Mouse (Mus musculus): ENCODE results near the gene Xpc.

Gene Xpc

GRCm38 (mm10) chr6:91525544-91525943 lies 9.9 kb upstream of the Xpc start:
- DNase-seq (ENCODE audit: extremely low spot score, low spot score) = no peak

- DNase-seq (ENCODE audit: extremely low spot score, low spot score) = no peak
These were observed 7.1 kb upstream of the Xpc start for GRCm38 (mm10) chr6:91522816-91523215.

DNA sequence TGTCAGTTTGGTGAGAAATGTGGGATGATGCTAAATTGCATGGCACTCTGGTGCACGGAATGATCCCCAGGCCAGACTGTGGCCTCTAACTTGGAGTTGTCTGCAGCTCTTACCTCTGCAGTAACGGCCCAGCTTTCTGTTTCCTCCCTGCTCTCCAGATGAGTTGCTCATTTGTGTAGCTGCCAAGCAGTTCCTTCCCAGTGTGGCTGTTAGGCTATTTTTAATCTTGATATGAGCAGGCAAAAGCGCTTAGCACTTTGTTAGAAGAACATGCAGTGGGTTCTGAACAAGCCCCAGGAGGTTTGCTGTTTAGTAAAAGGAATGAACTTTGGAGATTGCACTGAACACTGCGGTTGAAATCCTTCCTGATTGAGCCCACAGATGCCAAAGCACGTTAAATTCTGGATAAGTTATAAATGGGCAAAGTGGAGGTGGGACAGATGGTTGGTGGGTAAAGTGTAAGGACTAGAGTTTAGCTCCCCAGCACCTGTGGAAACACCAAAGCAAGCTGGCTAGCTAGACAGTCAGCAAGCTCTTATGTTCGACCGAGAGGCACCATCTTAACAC lies 2.8 kb upstream of the Xpc start:
- no peak for DNase-seq (ENCODE audit: extremely low spot score, low spot score)

GRCm38 (mm10) chr6:91514737-91515362 lies 838 bp downstream of the Xpc start:
- peak; percentile 14 for DNase-seq (ENCODE audit: extremely low spot score, low spot score)

DNA sequence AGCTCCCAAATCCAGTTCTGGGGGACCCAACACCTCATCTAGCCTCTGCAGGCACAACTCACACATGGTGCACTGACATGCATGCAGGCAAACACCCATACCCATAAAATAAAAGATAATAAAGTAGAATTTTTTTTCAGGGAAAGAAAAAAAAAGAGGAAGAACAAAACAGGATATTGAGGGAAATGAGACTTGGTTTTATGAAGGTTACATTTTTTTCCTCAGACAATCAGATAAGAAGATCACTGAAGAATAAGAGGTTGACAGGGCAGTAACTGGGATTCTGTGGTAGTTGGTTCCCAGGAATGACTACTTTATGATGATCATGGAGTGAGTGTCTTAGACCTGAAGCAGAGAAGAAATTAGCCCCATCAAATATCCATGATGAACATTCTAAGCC lies 1.6 kb downstream of the Xpc start:
- DNase-seq (ENCODE audit: extremely low spot score, low spot score) = no peak

DNA sequence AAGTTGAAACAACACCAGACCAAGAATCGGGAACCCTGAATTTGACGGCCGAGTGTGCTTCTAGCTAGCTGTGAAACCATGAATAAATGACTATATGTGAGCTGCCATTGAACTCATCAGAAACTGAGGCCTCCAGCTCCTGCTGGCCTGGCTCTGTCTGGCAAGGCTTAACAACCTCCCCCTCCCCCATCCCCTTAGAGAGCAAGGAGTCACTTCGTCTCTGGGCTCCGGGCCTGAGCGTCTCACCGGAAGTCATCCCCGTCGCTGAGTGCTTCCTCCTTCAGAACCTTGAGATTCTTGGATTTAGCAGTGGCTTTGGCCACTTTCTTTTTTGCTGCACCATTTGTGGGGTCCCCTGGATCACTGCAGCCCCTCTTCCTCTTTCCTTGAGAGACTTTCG lies 5.5 kb downstream of the Xpc start:
- DNase-seq (ENCODE audit: extremely low spot score, low spot score) = no peak

DNA sequence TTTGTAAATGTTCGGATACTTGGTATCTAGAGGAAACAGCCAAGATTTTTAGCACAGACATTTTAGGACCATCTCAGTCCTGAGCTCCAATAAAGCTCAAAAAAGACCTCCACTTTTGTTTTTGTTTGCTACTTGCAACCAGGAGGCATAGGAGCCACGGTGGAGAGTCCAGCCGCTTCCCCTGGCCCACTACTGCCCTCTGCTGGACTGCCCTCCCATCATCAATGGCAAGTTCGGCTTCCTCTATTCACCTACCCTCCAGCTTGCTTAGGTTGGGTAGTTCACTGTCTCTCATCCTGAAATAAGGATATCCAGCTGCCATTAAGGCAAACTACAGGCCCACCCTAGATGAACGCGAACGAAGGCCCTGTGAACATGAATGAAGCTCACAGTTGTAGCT lies 6.4 kb downstream of the Xpc start:
- peak; percentile 65 for DNase-seq (ENCODE audit: extremely low spot score, low spot score)

GRCm38 (mm10) chr6:91508041-91508440 lies 7.6 kb downstream of the Xpc start:
- no peak for DNase-seq (ENCODE audit: extremely low spot score, low spot score)

- DNase-seq (ENCODE audit: extremely low spot score, low spot score) = no peak
These were observed 9.7 kb downstream of the Xpc start for GRCm38 (mm10) chr6:91506036-91506435.

DNA sequence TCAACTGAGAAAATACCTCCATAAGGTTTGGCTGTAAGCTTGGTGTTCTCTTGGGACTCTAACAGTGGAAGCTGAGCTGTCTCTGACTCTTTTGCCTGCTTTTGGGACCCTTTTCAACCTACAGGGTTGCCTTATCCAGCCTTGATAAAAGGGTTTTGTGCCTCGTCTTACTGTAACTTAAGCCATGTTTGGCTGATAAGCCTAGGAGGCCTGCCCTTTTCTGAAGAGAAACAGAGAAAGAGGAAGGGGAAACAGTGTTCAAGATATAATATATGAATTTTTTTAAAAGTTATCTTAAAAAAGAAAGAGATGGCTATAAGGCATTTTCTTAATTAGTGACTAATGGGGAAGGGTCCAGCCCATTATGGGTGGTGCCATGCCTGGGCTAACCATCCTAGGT lies 12.4 kb downstream of the Xpc start:
- no peak for DNase-seq (ENCODE audit: extremely low spot score, low spot score)

DNA sequence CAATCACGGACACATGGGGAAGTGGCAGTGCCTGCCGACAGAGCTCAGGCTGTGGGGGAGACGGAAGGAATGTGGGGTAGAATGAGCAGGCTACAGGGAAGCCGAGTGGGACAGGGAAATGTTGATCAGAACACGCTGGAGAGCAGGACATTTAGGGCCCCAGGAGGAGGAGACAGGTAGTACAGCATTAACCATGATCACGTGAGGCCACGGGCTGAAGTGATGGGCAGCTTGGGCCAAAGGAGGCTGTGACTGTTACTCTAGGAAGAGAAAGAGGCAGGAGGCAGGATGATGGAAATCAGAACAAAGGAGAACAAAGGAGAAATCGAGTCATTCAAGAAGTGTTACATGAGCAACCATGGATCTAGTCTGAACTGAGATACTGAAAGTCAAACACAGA lies 21.2 kb downstream of the Xpc start:
- no peak for DNase-seq (ENCODE audit: extremely low spot score, low spot score)

DNA sequence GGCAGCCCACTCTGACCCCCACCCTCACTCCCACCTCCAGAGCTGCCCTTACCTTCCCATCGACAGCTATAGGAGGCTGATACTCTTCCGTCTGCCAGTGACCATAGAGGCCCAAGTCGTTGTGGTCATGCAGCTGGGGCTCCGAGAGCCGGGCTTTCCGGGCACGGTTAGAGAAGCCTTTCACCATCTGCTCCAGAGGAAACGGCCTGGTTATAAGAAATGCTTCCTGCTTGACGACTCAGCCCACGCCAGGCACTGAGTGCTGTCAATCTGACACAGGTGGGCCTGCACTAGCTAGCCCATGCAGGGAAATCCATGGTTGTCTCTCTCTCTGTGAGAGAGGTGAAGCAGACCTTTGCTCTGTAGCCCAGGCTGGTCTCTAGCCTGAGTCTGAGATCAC lies 22.6 kb downstream of the Xpc start:
- DNase-seq (ENCODE audit: extremely low spot score, low spot score) = no peak

GRCm38 (mm10) chr6:91491004-91491403 lies 24.7 kb downstream of the Xpc start:
- no peak for DNase-seq (ENCODE audit: extremely low spot score, low spot score)

DNA sequence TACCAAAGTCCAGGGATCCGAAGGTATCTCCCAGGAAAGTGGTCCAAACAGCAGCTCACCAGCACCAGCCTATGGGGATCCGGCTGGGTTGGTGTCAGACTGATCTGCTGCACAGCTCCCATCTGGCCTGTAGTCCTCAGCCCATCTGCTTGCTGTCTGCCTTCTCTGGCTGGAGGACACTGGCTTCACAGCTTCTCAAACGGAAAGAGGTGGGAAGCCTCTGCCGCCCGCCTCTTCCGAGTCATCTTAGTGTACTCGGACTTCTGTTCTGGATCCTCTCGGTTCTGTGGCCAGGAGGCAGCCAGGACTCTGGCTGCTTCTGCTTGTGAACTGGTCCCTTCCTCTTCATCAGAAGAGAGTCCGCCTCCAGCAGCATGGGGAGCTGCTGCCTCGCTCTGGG lies 25.8 kb downstream of the Xpc start:
- DNase-seq (ENCODE audit: extremely low spot score, low spot score) = no peak

DNA sequence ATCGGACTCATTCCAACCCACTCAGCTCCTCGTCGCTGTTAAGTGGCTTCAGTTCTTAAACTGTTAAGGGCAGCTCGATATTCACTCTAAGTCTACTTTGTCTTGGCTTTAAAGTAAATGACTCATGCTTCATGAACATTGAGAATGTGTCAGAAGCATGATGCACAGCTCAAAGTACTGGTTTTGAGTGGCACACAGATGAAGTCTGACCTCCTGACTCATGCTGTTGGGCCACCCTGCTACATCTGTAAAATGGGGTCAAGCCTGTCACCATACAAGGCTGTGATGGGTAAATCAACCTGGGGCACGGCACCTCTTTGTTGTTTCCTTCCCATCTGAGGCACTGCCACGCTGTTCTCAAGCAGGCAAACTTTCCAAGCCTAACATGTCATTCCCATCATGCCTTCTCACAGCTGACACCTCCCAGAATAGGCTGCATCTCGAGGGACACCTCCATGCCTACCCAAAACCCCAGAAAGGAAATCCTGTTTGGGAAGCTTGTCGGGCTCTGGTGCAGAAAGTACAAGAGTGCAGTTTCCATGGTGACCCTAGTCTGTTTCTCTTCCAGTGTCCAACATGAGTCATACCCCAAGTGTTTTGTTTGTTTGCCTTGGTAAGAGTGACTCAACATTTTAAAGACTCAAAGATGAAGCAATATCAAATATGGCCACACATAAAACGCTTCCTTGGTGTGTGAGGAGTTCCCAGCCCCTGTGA lies 27.0 kb downstream of the Xpc start:
- DNase-seq (ENCODE audit: extremely low spot score, low spot score) = no peak

DNA sequence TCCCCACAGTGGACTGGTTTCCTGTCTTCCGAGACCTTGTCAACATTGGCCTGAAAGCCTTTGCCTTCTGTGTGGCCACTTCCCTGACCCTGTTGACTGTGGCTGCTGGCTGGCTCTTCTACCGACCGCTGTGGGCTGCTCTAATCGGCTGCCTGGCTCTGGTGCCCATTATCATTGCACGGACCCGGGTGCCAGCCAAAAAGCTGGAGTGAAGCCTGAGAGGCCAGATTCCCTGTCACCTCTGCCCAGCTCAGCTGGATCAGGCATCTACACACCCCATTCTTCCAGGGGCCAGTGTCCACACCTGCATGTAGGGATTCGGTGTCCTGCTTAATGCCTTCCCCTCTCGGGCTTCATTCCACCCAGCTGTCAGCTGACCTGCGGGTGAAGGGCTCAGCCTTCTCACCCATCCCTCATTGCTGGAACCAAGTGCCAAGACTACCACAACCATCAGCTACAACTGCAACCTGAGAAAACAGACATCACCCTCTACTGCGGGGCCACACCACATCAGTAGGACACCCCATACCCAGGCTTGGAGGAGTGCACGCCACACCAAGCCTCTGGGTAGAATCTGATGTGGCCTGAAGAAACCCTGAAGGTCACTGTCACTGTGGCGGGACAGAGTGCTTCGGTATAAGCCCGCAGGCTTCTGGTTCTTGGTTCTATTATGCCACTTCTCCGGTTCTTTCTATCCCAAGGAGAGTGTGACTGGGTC lies 28.8 kb downstream of the Xpc start:
- DNase-seq (ENCODE audit: extremely low spot score, low spot score) = no peak

DNA sequence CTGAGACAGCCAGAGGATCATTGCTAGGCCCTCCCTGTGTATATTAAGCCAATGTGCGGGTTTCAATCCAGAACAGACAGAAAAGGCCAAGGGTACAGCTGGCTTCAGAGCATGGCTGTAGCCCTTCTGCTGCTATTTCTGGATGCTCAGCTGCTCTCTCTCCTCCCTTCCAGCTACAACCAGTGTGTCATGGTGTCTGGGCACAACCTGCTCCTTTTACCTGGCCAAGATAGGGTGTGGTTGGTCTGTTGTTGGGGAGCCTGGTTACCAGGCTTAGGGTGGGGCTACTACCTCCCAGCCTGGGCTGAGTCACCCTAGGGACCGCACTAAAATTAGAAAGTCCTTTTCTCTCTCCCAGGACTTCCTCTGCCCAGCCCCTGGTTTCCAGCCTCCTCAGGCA lies 32.3 kb downstream of the Xpc start:
- DNase-seq (ENCODE audit: extremely low spot score, low spot score) = no peak

- DNase-seq (ENCODE audit: extremely low spot score, low spot score) = no peak
These were observed 39.1 kb downstream of the Xpc start for GRCm38 (mm10) chr6:91476541-91476940.

DNA sequence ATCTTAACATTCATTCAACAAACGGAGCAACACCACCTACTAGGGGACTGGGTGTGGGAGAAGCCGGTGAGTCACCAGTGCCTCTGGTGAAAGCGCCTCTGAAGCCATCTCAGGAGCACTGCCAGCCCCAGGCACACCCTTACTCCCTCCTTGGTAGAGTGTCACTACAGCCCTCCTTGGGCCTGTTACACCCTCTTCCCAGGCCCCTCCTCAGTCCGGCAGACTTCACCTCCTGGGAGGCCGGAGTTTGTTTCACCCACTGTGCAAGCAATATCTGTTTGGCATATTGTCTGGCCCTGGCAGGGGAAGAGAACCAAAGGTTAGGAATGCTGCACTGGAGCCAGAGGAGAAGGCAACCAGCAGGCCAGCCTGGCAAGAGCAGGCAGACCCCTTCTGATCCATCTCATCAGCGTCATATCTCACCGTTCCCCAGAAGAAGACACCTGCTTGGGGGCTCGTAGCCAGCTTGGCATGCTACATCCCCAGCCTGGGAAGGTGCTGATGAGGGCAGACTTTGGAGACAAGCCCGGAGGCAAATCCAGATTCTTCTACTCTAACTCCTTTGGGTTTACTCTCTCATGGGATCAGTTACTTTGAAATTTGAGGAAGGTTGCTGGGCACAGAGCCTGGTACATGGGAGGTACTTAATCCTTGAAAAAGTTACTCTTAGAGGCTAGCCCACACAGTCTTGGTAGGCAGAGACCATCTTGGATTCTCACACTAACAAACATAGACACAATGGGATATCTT lies 41.1 kb downstream of the Xpc start:
- no peak for DNase-seq (ENCODE audit: extremely low spot score, low spot score)

DNA sequence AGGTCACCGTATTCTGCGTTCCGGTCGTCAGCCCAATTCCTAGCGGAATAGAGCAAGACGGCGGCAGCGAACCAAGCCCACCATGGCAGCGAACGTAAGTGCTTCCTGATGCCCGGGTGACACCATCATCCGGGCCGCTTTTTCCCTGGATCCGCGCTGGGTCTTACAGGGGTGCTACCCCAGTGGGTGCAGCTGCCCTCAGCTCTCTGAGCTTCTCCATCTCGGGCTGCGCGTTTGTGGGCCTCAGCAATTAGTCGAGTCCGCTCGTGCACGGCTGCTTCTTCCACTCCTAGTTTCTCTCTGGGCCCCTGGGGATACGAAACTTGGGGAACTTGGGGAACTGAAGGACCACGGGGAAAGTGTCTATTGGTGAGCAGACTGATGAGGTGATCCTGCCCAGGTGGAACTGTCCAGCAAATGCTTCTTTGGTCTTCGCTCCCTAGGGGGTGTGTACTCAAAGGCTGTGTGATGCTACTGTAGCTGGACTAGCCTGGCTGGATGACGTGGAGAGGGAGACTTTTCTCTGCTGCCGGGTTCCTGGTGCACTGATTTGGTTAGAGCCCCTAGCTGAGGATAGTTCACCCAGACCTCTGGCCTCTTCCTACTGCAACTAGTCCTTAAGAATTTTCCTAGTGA lies 41.8 kb downstream of the Xpc start:
- DNase-seq (ENCODE audit: extremely low spot score, low spot score) = no peak
